Mouse (Mus musculus) E14TG2a.4 (cell line): ENCODE measurements around the gene Gm17720.

Experiments
- CTCF ChIP-seq: conservative IDR thresholded peaks from 2 replicates; pipeline ENCODE4 v1.5.1; 2014; ENCODE audit warnings: low read length
- POU5F1 ChIP-seq: IDR thresholded peaks from 2 replicates; pipeline ENCODE4 v1.6.1; 2014; ENCODE audit warnings: low read length, borderline replicate concordance

DNA sequence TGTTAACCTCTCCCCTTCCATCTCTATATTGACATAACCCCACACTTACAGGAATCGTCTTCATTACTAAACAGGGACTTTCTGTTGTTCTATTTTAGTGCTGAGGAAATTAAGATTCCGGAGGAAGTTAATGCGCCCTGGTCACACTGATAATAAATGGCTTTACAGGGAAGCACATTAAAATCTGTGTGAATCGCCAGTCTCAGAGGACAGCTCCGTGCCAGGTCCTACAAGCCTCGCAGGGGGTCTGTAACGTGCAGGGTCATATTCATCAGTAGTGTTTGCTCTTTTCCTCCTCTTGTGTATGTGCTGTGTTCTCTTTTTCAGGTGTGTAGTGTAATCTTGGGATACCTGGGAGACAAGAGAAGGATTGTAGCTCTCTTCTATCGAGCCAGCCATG lies 44.3 kb downstream of the Gm17720 start:
- TF ChIP-seq CTCF: no peak
- no peak for TF ChIP-seq POU5F1
